Mouse (Mus musculus) layer of hippocampus, postnatal 25 days (tissue): ENCODE measurements around the gene Inka2. TPM values are rescaled to one million over a fixed set of nuclear protein-coding genes. Genes with fewer than 3 reads are reported as not detected.

Experiments
- total RNA-seq, 2 experiments: library from RNA; stranded (reverse); gene quantifications; 2 replicates each; pipeline ENCODE4 v1.2.3; 2021

Inka2 gene
- total RNA-seq, 2 experiments from 2014 or later: 61.9 to 72.7 TPM

Other genes starting within 250 kb of the Inka2 start
- gene Ddx20, start 17.0 kb upstream of the Inka2 start, total RNA-seq: 10 to 100 TPM; 11.5 to 12.0 TPM
- 100 to 1,000 TPM; 101 to 108 TPM for gene Rap1a, start 96.7 kb downstream of the Inka2 start, total RNA-seq
- under 1 TPM; 0.69 to 0.89 TPM for gene Adora3, start 166.3 kb downstream of the Inka2 start, total RNA-seq
- not detected for gene Tmigd3, start 166.3 kb downstream of the Inka2 start, total RNA-seq
- 1 to 10 TPM; 1.1 to 1.2 TPM for gene I830077J02Rik, start 228.1 kb downstream of the Inka2 start, total RNA-seq